Mouse (Mus musculus) megakaryocyte, adult 5-6 weeks (primary cell): ENCODE data around the gene Zfp963. TPM values are rescaled to one million over a fixed set of nuclear protein-coding genes. Genes with fewer than 3 reads are reported as not detected.

Experiments
- ATAC-seq: 2 replicates; pipeline ENCODE4 v1.8.0; 2016; ENCODE audit warnings: mild to moderate bottlenecking, inconsistent platforms; ENCODE audit not compliant: poor library complexity, severe bottlenecking
- total RNA-seq, 2 experiments: library from RNA; stranded (forward) in 1 of 2; stranded (reverse) in 1 of 2; fragments of 153-499, 151-499 nt in 1 of 2; fragments of 221-1000, 200-1000 nt in 1 of 2; gene quantifications; 2 replicates each; pipeline versions ENCODE4 v1.2.3 to v1.2.4; 2015 to 2017

The Zfp963 gene
- total RNA-seq (2015) (7.2 and 8.0 TPM in 2 replicates), total RNA-seq (2017) (3.7 and 5.5 TPM in 2 replicates)

GRCm38 (mm10) chr8:69749544-69750454, at the start of gene Zfp963:
Zfp963 (minus strand) TSS chr8:69749970.
- peak; percentile 96 for ATAC-seq

- no peak for ATAC-seq
These were observed 49.5 kb upstream of the Zfp963 start for GRCm38 (mm10) chr8:69799261-69799660.

GRCm38 (mm10) chr8:69797661-69798060, 47.9 kb upstream of the Zfp963 start:
- ATAC-seq, result no peak

GRCm38 (mm10) chr8:69796721-69797345, 47.1 kb upstream of the Zfp963 start:
- no peak for ATAC-seq

GRCm38 (mm10) chr8:69794901-69795300, 45.1 kb upstream of the Zfp963 start:
- no peak for ATAC-seq

GRCm38 (mm10) chr8:69794096-69794495, 44.3 kb upstream of the Zfp963 start:
- ATAC-seq, result no peak

GRCm38 (mm10) chr8:69793666-69794065, 43.9 kb upstream of the Zfp963 start:
- ATAC-seq, result no peak

GRCm38 (mm10) chr8:69791415-69792068, 41.8 kb upstream of the Zfp963 start:
- 0 out of 2 replicates have a peak, but pooled peaks have one; percentile 3 for ATAC-seq

GRCm38 (mm10) chr8:69790773-69791367, 41.1 kb upstream of the Zfp963 start, which contains the start of the genes Atp13a1 and Zfp866:
Atp13a1 (plus strand) TSS chr8:69791163.
Zfp866 (minus strand) TSS chr8:69791178.
- ATAC-seq, result peak; percentile 99

- no peak for ATAC-seq
These were observed 40.6 kb upstream of the Zfp963 start for GRCm38 (mm10) chr8:69790364-69790763.

- ATAC-seq, result no peak
These were observed 40.0 kb upstream of the Zfp963 start for GRCm38 (mm10) chr8:69789731-69790130.

- ATAC-seq, result no peak
These were observed 39.3 kb upstream of the Zfp963 start for GRCm38 (mm10) chr8:69789105-69789504.

GRCm38 (mm10) chr8:69777111-69777510, 27.3 kb upstream of the Zfp963 start:
- no peak for ATAC-seq

GRCm38 (mm10) chr8:69775149-69775534, 25.4 kb upstream of the Zfp963 start:
- peak; percentile 56 for ATAC-seq

GRCm38 (mm10) chr8:69774503-69775148, 24.9 kb upstream of the Zfp963 start, which contains the start of gene Gm20422:
Gm20422 (minus strand) TSS chr8:69774886.
- peak; percentile 98 for ATAC-seq

- ATAC-seq, result no peak
These were observed 22.3 kb upstream of the Zfp963 start for GRCm38 (mm10) chr8:69772106-69772505.

GRCm38 (mm10) chr8:69771221-69771620, 21.5 kb upstream of the Zfp963 start:
- ATAC-seq, result no peak

- no peak for ATAC-seq
These were observed 12.2 kb upstream of the Zfp963 start for GRCm38 (mm10) chr8:69761814-69762445.

- no peak for ATAC-seq
These were observed 8.5 kb upstream of the Zfp963 start for GRCm38 (mm10) chr8:69758316-69758715.

GRCm38 (mm10) chr8:69752437-69752836, 2.7 kb upstream of the Zfp963 start:
- no peak for ATAC-seq
